Mouse (Mus musculus) liver, embryonic 14.5 days (tissue): ENCODE results near the gene Rmnd5a.

Experiments used
- CTCF ChIP-seq: IDR thresholded peaks from 2 replicates; pipeline ENCODE4 v1.5.1; 2016; ENCODE audit warnings: antibody characterized with exemption, low read depth, control low read depth
- EP300 ChIP-seq: IDR thresholded peaks from 2 replicates; pipeline ENCODE4 v1.6.1; 2016; ENCODE audit warnings: antibody characterized with exemption, low read depth

DNA sequence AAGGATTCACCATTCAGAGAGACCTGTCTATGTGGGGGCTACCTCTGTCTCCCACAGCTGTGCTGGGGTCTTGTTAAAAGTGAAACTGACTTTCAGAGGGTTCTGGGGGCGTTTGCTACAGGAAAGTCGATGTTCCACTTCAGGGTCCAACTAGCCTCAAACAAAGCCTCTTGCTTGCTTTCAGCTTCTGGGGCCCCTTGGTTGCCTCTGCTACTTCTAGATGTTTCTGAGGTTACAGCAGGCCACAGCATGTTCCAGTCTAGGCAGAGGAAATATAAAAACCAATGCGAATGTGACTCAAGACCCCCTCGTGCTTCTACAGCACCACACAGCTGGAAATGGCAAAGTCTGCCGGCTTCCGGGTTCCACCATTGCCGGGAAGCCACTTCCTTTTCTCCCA lies 82.9 kb downstream of the Rmnd5a start:
- TF ChIP-seq EP300 (no peak), CTCF (no peak)
